Mouse (Mus musculus): ENCODE data around the gene Unc5c. TPM values are rescaled to one million over a fixed set of nuclear protein-coding genes. Genes with fewer than 3 reads are reported as not detected.

Gene Unc5c
- polyA plus RNA-seq, 1 experiment from 2014 or later, result not detected

- H3K36me3 ChIP-seq (replicated peaks; ENCODE audit: insufficient read depth, low read length), result no peaks in the 10 kb centered on the region
- no peak overlapping the region for H3K4me3 ChIP-seq (ENCODE audit: low read depth, low read length)
- H3K4me2 ChIP-seq (ENCODE audit: low read depth, low read length), result no peak overlapping the region
- TF ChIP-seq CTCF (IDR thresholded peaks at IDR 0.05; ENCODE audit: low read depth) (peak; percentile 76), EP300 (IDR thresholded peaks at IDR 0.05; ENCODE audit: low read depth) (no peak)
- ATAC-seq (no peak), DNase-seq (no peak)
- WGBS (ENCODE audit: insufficient replicate concordance), result 35% methylated on average over 7 of the region's 7 CpGs
- H3K27me3 ChIP-seq (ENCODE audit: insufficient read depth, low read length), result no peaks in the 10 kb centered on the region
- no peaks in the 10 kb centered on the region for H3K9me3 ChIP-seq (ENCODE audit: low read length)
- no peak overlapping the region for H3K9ac ChIP-seq (replicated peaks)
- H3K27ac ChIP-seq (ENCODE audit: low read depth), result no peak overlapping the region
- H3K4me1 ChIP-seq (ENCODE audit: insufficient read depth), result no peaks in the 10 kb centered on the region
These were observed 373.8 kb downstream of the Unc5c start for GRCm38 (mm10) chr3:141838864-141839263.

- no peak overlapping the region for H3K4me2 ChIP-seq (ENCODE audit: low read depth, low read length)
- no peak overlapping the region for H3K9ac ChIP-seq (replicated peaks)
- no peaks in the 10 kb centered on the region for H3K4me1 ChIP-seq (ENCODE audit: insufficient read depth)
- no peaks in the 10 kb centered on the region for H3K9me3 ChIP-seq (ENCODE audit: low read length)
- no peak overlapping the region for H3K4me3 ChIP-seq (ENCODE audit: low read depth, low read length)
- WGBS (ENCODE audit: insufficient replicate concordance), result 75% methylated on average over 1 of the region's 1 CpGs
- no peaks in the 10 kb centered on the region for H3K36me3 ChIP-seq (replicated peaks; ENCODE audit: insufficient read depth, low read length)
- TF ChIP-seq EP300 (IDR thresholded peaks at IDR 0.05; ENCODE audit: low read depth) (no peak), CTCF (IDR thresholded peaks at IDR 0.05; ENCODE audit: low read depth) (no peak)
- ATAC-seq (no peak), DNase-seq (no peak)
- H3K27ac ChIP-seq (ENCODE audit: low read depth), result no peak overlapping the region
- H3K27me3 ChIP-seq (ENCODE audit: insufficient read depth, low read length), result no peaks in the 10 kb centered on the region
These were observed 384.2 kb downstream of the Unc5c start for GRCm38 (mm10) chr3:141849206-141849605.

- H3K27ac ChIP-seq (ENCODE audit: low read depth), result no peak overlapping the region
- no peak for TF ChIP-seq CTCF (IDR thresholded peaks at IDR 0.05; ENCODE audit: low read depth)
- TF ChIP-seq EP300 (IDR thresholded peaks at IDR 0.05; ENCODE audit: low read depth), result no peak
- no peak overlapping the region for H3K4me3 ChIP-seq (ENCODE audit: low read depth, low read length)
- WGBS (ENCODE audit: insufficient replicate concordance), result 78% methylated on average over 7 of the region's 7 CpGs
- H3K9ac ChIP-seq (replicated peaks), result no peak overlapping the region
- no peaks in the 10 kb centered on the region for H3K36me3 ChIP-seq (replicated peaks; ENCODE audit: insufficient read depth, low read length)
- no peak overlapping the region for H3K4me2 ChIP-seq (ENCODE audit: low read depth, low read length)
- ATAC-seq, result no peak
- H3K27me3 ChIP-seq (ENCODE audit: insufficient read depth, low read length), result no peaks in the 10 kb centered on the region
- no peaks in the 10 kb centered on the region for H3K4me1 ChIP-seq (ENCODE audit: insufficient read depth)
- no peak for DNase-seq
- no peaks in the 10 kb centered on the region for H3K9me3 ChIP-seq (ENCODE audit: low read length)
These were observed 385.1 kb downstream of the Unc5c start for GRCm38 (mm10) chr3:141850141-141850540.

GRCm38 (mm10) chr3:141854339-141854738, 389.3 kb downstream of the Unc5c start:
- no peaks in the 10 kb centered on the region for H3K36me3 ChIP-seq (replicated peaks; ENCODE audit: insufficient read depth, low read length)
- no peak overlapping the region for H3K27ac ChIP-seq (ENCODE audit: low read depth)
- no peaks in the 10 kb centered on the region for H3K9me3 ChIP-seq (ENCODE audit: low read length)
- 79% methylated on average over 4 of the region's 4 CpGs for WGBS (ENCODE audit: insufficient replicate concordance)
- no peak overlapping the region for H3K9ac ChIP-seq (replicated peaks)
- no peak for TF ChIP-seq EP300 (IDR thresholded peaks at IDR 0.05; ENCODE audit: low read depth)
- no peak for TF ChIP-seq CTCF (IDR thresholded peaks at IDR 0.05; ENCODE audit: low read depth)
- no peak overlapping the region for H3K4me3 ChIP-seq (ENCODE audit: low read depth, low read length)
- H3K4me1 ChIP-seq (ENCODE audit: insufficient read depth), result no peaks in the 10 kb centered on the region
- DNase-seq (no peak), ATAC-seq (no peak)
- no peaks in the 10 kb centered on the region for H3K27me3 ChIP-seq (ENCODE audit: insufficient read depth, low read length)
- H3K4me2 ChIP-seq (ENCODE audit: low read depth, low read length), result no peak overlapping the region

GRCm38 (mm10) chr3:141857123-141857522, 392.1 kb downstream of the Unc5c start:
- WGBS (ENCODE audit: insufficient replicate concordance), result 82% methylated on average over 8 of the region's 8 CpGs
- ATAC-seq (no peak), DNase-seq (no peak)
- Histone ChIP-seq H3K9ac (replicated peaks) (no peak overlapping the region), H3K4me3 (ENCODE audit: low read depth, low read length) (no peak overlapping the region), H3K4me2 (ENCODE audit: low read depth, low read length) (no peak overlapping the region), H3K27me3 (ENCODE audit: insufficient read depth, low read length) (no peaks in the 10 kb centered on the region), H3K27ac (ENCODE audit: low read depth) (no peak overlapping the region), H3K9me3 (ENCODE audit: low read length) (no peaks in the 10 kb centered on the region), H3K4me1 (ENCODE audit: insufficient read depth) (no peaks in the 10 kb centered on the region), H3K36me3 (replicated peaks; ENCODE audit: insufficient read depth, low read length) (no peaks in the 10 kb centered on the region)
- TF ChIP-seq EP300 (IDR thresholded peaks at IDR 0.05; ENCODE audit: low read depth) (no peak), CTCF (IDR thresholded peaks at IDR 0.05; ENCODE audit: low read depth) (no peak)

GRCm38 (mm10) chr3:141862816-141863461, 397.9 kb downstream of the Unc5c start:
- no peaks in the 10 kb centered on the region for H3K4me1 ChIP-seq (ENCODE audit: insufficient read depth)
- no peak overlapping the region for H3K4me3 ChIP-seq (ENCODE audit: low read depth, low read length)
- H3K36me3 ChIP-seq (replicated peaks; ENCODE audit: insufficient read depth, low read length), result no peaks in the 10 kb centered on the region
- H3K9me3 ChIP-seq (ENCODE audit: low read length), result no peaks in the 10 kb centered on the region
- DNase-seq, result peak; percentile 28
- no peak overlapping the region for H3K9ac ChIP-seq (replicated peaks)
- H3K4me2 ChIP-seq (ENCODE audit: low read depth, low read length), result no peak overlapping the region
- no peaks in the 10 kb centered on the region for H3K27me3 ChIP-seq (ENCODE audit: insufficient read depth, low read length)
- 17% methylated on average over 13 of the region's 13 CpGs for WGBS (ENCODE audit: insufficient replicate concordance)
- no peak for ATAC-seq
- no peak overlapping the region for H3K27ac ChIP-seq (ENCODE audit: low read depth)
- TF ChIP-seq EP300 (IDR thresholded peaks at IDR 0.05; ENCODE audit: low read depth) (no peak), CTCF (IDR thresholded peaks at IDR 0.05; ENCODE audit: low read depth) (peak; percentile 78)
